Mouse (Mus musculus): Measurements from ENCODE around the gene Htra2. TPM values are rescaled to one million over a fixed set of nuclear protein-coding genes. Genes with fewer than 3 reads are reported as not detected.
A peak's percentile ranks its signal among the peaks of the same experiment; 100 is the strongest.

The Htra2 gene
- polyA plus RNA-seq, 1 experiment from 2014 or later: 50.5 TPM

GRCm38 (mm10) chr6:83084477-83084876, 29.4 kb upstream of the Htra2 start:
- H3K27ac ChIP-seq (ENCODE audit: low read length): no peak overlapping the region
- DNase-seq (ENCODE audit: low spot score) (no peak), ATAC-seq (no peak)
- H3K9me3 ChIP-seq (ENCODE audit: low read length): no peaks in the 10 kb centered on the region
- H3K36me3 ChIP-seq (ENCODE audit: insufficient read depth, low read length): no peaks in the 10 kb centered on the region
- H3K4me1 ChIP-seq (ENCODE audit: insufficient read depth, low read depth, low read length): peaks cover 5% of the 10 kb centered on the region
- TF ChIP-seq CTCF (IDR thresholded peaks at IDR 0.05): no peak
- no peak for TF ChIP-seq EP300 (IDR thresholded peaks at IDR 0.05)
- H3K4me3 ChIP-seq (ENCODE audit: low read depth, low read length): no peak overlapping the region
- no peak overlapping the region for H3K4me2 ChIP-seq (replicated peaks; ENCODE audit: low read depth, low read length)
- no peak overlapping the region for H3K9ac ChIP-seq (replicated peaks; ENCODE audit: low read depth)
- WGBS: 10% methylated on average over 6 of the region's 6 CpGs
- H3K27me3 ChIP-seq (replicated peaks; ENCODE audit: insufficient read depth, low read length): peaks cover 28% of the 10 kb centered on the region; the same call in 1 of the 2 replicates

DNA sequence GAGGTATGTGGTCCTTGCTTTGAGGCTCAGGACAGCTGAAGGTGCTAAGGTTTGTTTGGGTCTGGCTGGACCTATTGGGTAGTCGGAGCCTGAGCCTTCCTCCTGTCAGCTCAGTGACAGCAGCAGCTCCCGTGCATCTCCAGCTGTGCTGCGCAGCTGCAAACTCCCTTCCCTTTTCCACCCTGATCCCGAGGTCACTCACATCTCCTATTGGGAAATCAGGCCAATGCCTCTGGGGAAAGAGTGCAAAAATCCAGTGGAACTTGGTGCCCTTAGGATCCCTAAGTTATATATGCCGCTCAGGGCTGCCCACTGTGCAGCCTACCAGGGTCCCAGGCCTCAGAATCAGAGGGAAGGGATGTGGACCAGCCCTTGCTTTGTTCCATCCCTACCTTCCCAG, 28.4 kb upstream of the Htra2 start:
- ATAC-seq (no peak), DNase-seq (ENCODE audit: low spot score) (no peak)
- H3K4me1 ChIP-seq (ENCODE audit: insufficient read depth, low read depth, low read length): peaks cover 5% of the 10 kb centered on the region
- no peaks in the 10 kb centered on the region for H3K36me3 ChIP-seq (ENCODE audit: insufficient read depth, low read length)
- 25% methylated on average over 5 of the region's 5 CpGs for WGBS
- TF ChIP-seq CTCF (IDR thresholded peaks at IDR 0.05): no peak
- no peak for TF ChIP-seq EP300 (IDR thresholded peaks at IDR 0.05)
- H3K4me2 ChIP-seq (replicated peaks; ENCODE audit: low read depth, low read length): no peak overlapping the region
- H3K9me3 ChIP-seq (ENCODE audit: low read length): no peaks in the 10 kb centered on the region
- H3K27me3 ChIP-seq (replicated peaks; ENCODE audit: insufficient read depth, low read length): peaks cover 27% of the 10 kb centered on the region; the same call in 1 of the 2 replicates
- H3K27ac ChIP-seq (ENCODE audit: low read length): no peak overlapping the region
- no peak overlapping the region for H3K9ac ChIP-seq (replicated peaks; ENCODE audit: low read depth)
- no peak overlapping the region for H3K4me3 ChIP-seq (ENCODE audit: low read depth, low read length)

DNA sequence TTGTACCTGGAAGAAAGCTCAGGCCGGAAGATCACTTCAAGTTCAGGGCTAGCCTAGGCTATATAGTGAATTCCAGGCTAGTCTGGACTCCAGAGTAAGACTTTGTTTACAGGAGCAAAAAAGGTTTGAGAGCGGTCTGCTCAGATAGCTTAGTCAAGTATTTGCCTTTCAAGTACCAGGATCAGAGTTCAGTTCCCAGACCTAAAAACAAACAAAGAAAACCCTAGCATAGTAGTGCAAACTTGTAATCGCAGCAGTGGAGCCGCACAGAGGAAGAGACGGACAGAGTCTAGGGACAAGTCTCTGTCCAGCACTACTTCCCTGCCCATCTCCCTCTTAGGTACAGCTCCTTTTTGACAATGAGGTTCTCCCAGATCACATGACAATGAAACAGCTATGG, 25.1 kb upstream of the Htra2 start:
- DNase-seq (ENCODE audit: low spot score) (no peak), ATAC-seq (no peak)
- no peaks in the 10 kb centered on the region for H3K36me3 ChIP-seq (ENCODE audit: insufficient read depth, low read length)
- no peak overlapping the region for H3K9ac ChIP-seq (replicated peaks; ENCODE audit: low read depth)
- 81% methylated on average over 5 of the region's 5 CpGs for WGBS
- no peak for TF ChIP-seq CTCF (IDR thresholded peaks at IDR 0.05)
- TF ChIP-seq EP300 (IDR thresholded peaks at IDR 0.05): no peak
- no peak overlapping the region for H3K4me2 ChIP-seq (replicated peaks; ENCODE audit: low read depth, low read length)
- peaks cover 9% of the 10 kb centered on the region; the same call in 1 of the 2 replicates for H3K27me3 ChIP-seq (replicated peaks; ENCODE audit: insufficient read depth, low read length)
- no peak overlapping the region for H3K27ac ChIP-seq (ENCODE audit: low read length)
- H3K4me3 ChIP-seq (ENCODE audit: low read depth, low read length): no peak overlapping the region
- no peaks in the 10 kb centered on the region for H3K4me1 ChIP-seq (ENCODE audit: insufficient read depth, low read depth, low read length)
- no peaks in the 10 kb centered on the region for H3K9me3 ChIP-seq (ENCODE audit: low read length)

DNA sequence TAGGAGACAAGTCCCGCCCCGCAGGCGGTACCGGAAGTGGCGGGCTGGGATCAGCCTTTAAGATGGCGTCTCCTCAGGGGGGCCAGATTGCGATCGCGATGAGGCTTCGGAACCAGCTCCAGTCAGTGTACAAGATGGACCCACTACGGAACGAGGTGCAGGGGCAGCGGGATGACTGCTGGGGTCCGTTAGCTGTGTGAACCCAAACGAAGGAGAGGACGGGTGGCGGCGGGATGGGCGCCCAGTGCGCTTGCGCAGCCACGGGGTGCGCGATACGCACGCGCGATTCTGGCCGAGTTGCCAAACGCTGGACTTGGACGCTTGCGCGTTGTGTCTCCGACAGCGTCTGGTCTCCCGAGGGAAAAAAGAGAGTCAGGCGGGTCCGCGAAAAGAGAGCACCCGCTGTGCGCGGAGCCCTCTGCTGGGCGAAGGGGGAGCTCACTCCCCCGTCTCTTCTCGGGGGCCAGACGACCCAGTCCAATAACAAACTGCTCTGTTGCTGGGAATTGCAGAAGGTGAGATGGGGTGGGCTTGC, 23.3 kb upstream of the Htra2 start:
- Histone ChIP-seq H3K9ac (replicated peaks; ENCODE audit: low read depth) (peak overlapping the region; percentile 70), H3K27ac (ENCODE audit: low read length) (peak overlapping the region; percentile 65; the same call in 1 of the 2 replicates), H3K9me3 (ENCODE audit: low read length) (no peaks in the 10 kb centered on the region), H3K4me1 (ENCODE audit: insufficient read depth, low read depth, low read length) (no peaks in the 10 kb centered on the region), H3K36me3 (ENCODE audit: insufficient read depth, low read length) (no peaks in the 10 kb centered on the region), H3K27me3 (replicated peaks; ENCODE audit: insufficient read depth, low read length) (0 out of 2 replicates have a peak, but pooled peaks cover under 1% of the 10 kb centered on the region), H3K4me2 (replicated peaks; ENCODE audit: low read depth, low read length) (peak overlapping the region; percentile 98), H3K4me3 (ENCODE audit: low read depth, low read length) (peak overlapping the region; percentile 74)
- DNase-seq (ENCODE audit: low spot score): peak; percentile 97
- TF ChIP-seq EP300 (IDR thresholded peaks at IDR 0.05) (no peak), CTCF (IDR thresholded peaks at IDR 0.05) (peak; percentile 79)
- peak; percentile 97 for ATAC-seq
- WGBS: under 1% methylated on average over 46 of the region's 46 CpGs

DNA sequence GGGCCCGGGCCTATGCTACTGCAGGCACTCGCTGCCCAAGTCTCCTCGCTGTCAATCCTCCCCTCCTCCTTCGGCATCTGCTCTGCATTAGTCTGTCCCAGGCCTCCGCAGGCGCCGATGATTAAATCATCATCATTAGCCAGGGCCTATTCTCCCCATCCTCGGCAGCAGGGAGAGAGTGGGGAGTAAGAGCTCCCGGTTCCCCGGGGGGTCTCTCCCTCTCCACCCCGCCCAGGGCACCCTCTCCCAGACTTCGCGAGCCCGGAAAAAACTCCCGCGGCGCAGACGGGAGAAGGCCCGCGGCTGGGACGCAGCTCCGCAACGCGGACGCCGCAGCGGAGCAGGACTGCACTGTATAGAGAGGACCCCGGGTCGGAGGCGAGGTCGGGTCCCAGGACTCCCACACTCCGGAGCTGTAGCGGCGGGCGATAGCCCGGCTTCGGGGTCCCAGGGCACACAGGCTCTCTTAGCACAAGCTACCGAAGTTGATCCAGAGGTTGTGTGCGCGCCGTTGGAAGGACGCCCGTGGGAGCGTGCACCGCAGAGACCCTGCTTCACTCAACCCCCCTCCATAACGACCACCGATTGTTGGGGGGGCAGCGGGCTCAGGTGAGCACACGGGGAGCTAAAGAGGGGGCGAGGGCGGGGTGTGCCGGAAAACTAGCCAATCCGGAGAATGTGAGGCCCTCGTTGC, 22.7 kb upstream of the Htra2 start, which contains the start of gene Pcgf1:
Pcgf1 (plus strand) TSS at position 240 of the 694 bp plus-strand sequence.
- H3K4me1 ChIP-seq (ENCODE audit: insufficient read depth, low read depth, low read length): no peaks in the 10 kb centered on the region
- peak within 1 kb of the TSS; percentile 74 for H3K4me3 ChIP-seq (ENCODE audit: low read depth, low read length)
- peak within 1 kb of the TSS; percentile 65; the same call in 1 of the 2 replicates for H3K27ac ChIP-seq (ENCODE audit: low read length)
- ATAC-seq (peak; percentile 40), DNase-seq (ENCODE audit: low spot score) (no peak)
- H3K9ac ChIP-seq (replicated peaks; ENCODE audit: low read depth): peak within 1 kb of the TSS; percentile 70
- no peaks in the 10 kb centered on the region for H3K9me3 ChIP-seq (ENCODE audit: low read length)
- H3K36me3 ChIP-seq (ENCODE audit: insufficient read depth, low read length): no peaks in the 10 kb centered on the region
- under 1% methylated on average over 54 of the region's 54 CpGs for WGBS
- peaks cover under 1% of the 10 kb centered on the region; the same call in 1 of the 2 replicates for H3K27me3 ChIP-seq (replicated peaks; ENCODE audit: insufficient read depth, low read length)
- no peak for TF ChIP-seq EP300 (IDR thresholded peaks at IDR 0.05)
- no peak for TF ChIP-seq CTCF (IDR thresholded peaks at IDR 0.05)
- peak within 1 kb of the TSS; percentile 98 for H3K4me2 ChIP-seq (replicated peaks; ENCODE audit: low read depth, low read length)

GRCm38 (mm10) chr6:83074979-83075378, 19.9 kb upstream of the Htra2 start:
- no peak overlapping the region for H3K4me3 ChIP-seq (ENCODE audit: low read depth, low read length)
- no peaks in the 10 kb centered on the region for H3K4me1 ChIP-seq (ENCODE audit: insufficient read depth, low read depth, low read length)
- DNase-seq (ENCODE audit: low spot score) (peak; percentile 33), ATAC-seq (no peak)
- 9% methylated on average over 2 of the region's 2 CpGs for WGBS
- H3K9me3 ChIP-seq (ENCODE audit: low read length): no peaks in the 10 kb centered on the region
- peaks cover 28% of the 10 kb centered on the region for H3K27me3 ChIP-seq (replicated peaks; ENCODE audit: insufficient read depth, low read length)
- no peak overlapping the region for H3K9ac ChIP-seq (replicated peaks; ENCODE audit: low read depth)
- no peak overlapping the region for H3K4me2 ChIP-seq (replicated peaks; ENCODE audit: low read depth, low read length)
- no peak for TF ChIP-seq EP300 (IDR thresholded peaks at IDR 0.05)
- TF ChIP-seq CTCF (IDR thresholded peaks at IDR 0.05): peak; percentile 34
- no peaks in the 10 kb centered on the region for H3K36me3 ChIP-seq (ENCODE audit: insufficient read depth, low read length)
- no peak overlapping the region for H3K27ac ChIP-seq (ENCODE audit: low read length)
